Mouse (Mus musculus): ENCODE results near the gene Odf3.

Odf3 gene

GRCm38 (mm10) chr7:140844905-140845665 lies 2.5 kb upstream of the Odf3 start, which contains the start of gene Scgb1c1:
Scgb1c1 (plus strand) TSS chr7:140845547.
- peak; percentile 67 for DNase-seq (ENCODE audit: low read depth, low spot score)

GRCm38 (mm10) chr7:140845683-140846082 lies 1.9 kb upstream of the Odf3 start:
- DNase-seq (ENCODE audit: low read depth, low spot score), result no peak

GRCm38 (mm10) chr7:140846676-140847075 lies 929 bp upstream of the Odf3 start:
- DNase-seq (ENCODE audit: low read depth, low spot score), result no peak

- no peak for DNase-seq (ENCODE audit: low read depth, low spot score)
These were observed 986 bp downstream of the Odf3 start for GRCm38 (mm10) chr7:140848591-140848990.

GRCm38 (mm10) chr7:140851916-140852315 lies 4.3 kb downstream of the Odf3 start:
- no peak for DNase-seq (ENCODE audit: low read depth, low spot score)

- DNase-seq (ENCODE audit: low read depth, low spot score), result no peak
These were observed 5.8 kb downstream of the Odf3 start for GRCm38 (mm10) chr7:140853386-140853785.

GRCm38 (mm10) chr7:140854483-140854882 lies 6.9 kb downstream of the Odf3 start:
- DNase-seq (ENCODE audit: low read depth, low spot score), result no peak

GRCm38 (mm10) chr7:140855181-140855580 lies 7.6 kb downstream of the Odf3 start:
- DNase-seq (ENCODE audit: low read depth, low spot score), result no peak

GRCm38 (mm10) chr7:140855860-140856784 lies 8.5 kb downstream of the Odf3 start, which contains the start of gene Gm45785:
Gm45785 (minus strand) TSS chr7:140856331.
- peak; percentile 73 for DNase-seq (ENCODE audit: low read depth, low spot score)

GRCm38 (mm10) chr7:140856785-140857549 lies 9.4 kb downstream of the Odf3 start, which contains the start of gene Ric8a:
Ric8a (plus strand) TSS chr7:140856957.
- DNase-seq (ENCODE audit: low read depth, low spot score), result no peak

GRCm38 (mm10) chr7:140857550-140858505 lies 10.2 kb downstream of the Odf3 start, which contains the start of gene Bet1l:
Bet1l (minus strand) TSS chr7:140857577.
- no peak for DNase-seq (ENCODE audit: low read depth, low spot score)

GRCm38 (mm10) chr7:140858746-140859145 lies 11.1 kb downstream of the Odf3 start:
- DNase-seq (ENCODE audit: low read depth, low spot score), result no peak

GRCm38 (mm10) chr7:140859997-140860396 lies 12.4 kb downstream of the Odf3 start:
- DNase-seq (ENCODE audit: low read depth, low spot score), result no peak

GRCm38 (mm10) chr7:140860728-140861127 lies 13.1 kb downstream of the Odf3 start:
- DNase-seq (ENCODE audit: low read depth, low spot score), result no peak

- DNase-seq (ENCODE audit: low read depth, low spot score), result no peak
These were observed 17.2 kb downstream of the Odf3 start for GRCm38 (mm10) chr7:140864761-140865160.

- DNase-seq (ENCODE audit: low read depth, low spot score), result no peak
These were observed 26.6 kb downstream of the Odf3 start for GRCm38 (mm10) chr7:140874224-140874623.

GRCm38 (mm10) chr7:140877364-140877763 lies 29.8 kb downstream of the Odf3 start:
- no peak for DNase-seq (ENCODE audit: low read depth, low spot score)

- no peak for DNase-seq (ENCODE audit: low read depth, low spot score)
These were observed 31.8 kb downstream of the Odf3 start for GRCm38 (mm10) chr7:140879355-140879754.

- no peak for DNase-seq (ENCODE audit: low read depth, low spot score)
These were observed 32.8 kb downstream of the Odf3 start for GRCm38 (mm10) chr7:140880419-140880818.

GRCm38 (mm10) chr7:140880865-140881515 lies 33.4 kb downstream of the Odf3 start:
- DNase-seq (ENCODE audit: low read depth, low spot score), result no peak

Data from retina, adult 2 months (tissue).